Mouse (Mus musculus): Measurements from ENCODE around the gene Acod1.

Acod1 gene

DNA sequence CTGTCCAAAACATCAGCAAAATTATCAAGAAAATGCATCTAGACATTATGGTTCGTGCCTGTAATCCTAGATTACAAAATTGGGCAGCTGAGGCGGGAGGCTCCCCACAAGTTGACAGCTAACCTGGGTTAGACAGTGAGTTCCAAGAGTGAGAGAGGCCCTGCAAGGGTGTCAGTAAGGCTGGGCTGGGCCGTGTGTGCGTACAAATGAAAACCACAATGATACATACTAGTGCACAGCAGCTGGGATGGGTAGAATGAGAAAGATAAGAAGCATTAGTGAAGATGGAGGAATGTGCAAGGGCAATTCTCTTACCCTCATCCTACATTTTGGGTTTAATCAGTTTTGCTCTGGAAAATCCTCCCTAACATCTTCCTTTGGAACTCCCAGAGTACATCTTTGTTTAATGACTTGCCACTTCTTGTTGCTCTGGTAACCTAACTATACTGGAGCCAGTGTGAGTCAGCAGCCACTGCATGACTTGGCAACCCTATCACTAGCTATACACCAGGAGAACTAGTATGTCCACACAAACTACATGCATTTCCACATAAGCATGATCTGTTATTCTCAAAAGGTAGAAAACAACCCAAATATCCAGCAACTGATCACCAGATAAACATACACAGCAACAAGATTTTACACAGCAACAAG lies 40.0 kb downstream of the Acod1 start:
- no peaks in the 10 kb centered on the region for H3K27me3 ChIP-seq (ENCODE audit: control insufficient read depth, insufficient read depth, low read length, poor library complexity, severe bottlenecking)
- DNase-seq (ENCODE audit: low read depth, low spot score) = no peak
- H3K36me3 ChIP-seq (ENCODE audit: control insufficient read depth, insufficient read depth, low read length, poor library complexity, severe bottlenecking) = peaks cover 17% of the 10 kb centered on the region

DNA sequence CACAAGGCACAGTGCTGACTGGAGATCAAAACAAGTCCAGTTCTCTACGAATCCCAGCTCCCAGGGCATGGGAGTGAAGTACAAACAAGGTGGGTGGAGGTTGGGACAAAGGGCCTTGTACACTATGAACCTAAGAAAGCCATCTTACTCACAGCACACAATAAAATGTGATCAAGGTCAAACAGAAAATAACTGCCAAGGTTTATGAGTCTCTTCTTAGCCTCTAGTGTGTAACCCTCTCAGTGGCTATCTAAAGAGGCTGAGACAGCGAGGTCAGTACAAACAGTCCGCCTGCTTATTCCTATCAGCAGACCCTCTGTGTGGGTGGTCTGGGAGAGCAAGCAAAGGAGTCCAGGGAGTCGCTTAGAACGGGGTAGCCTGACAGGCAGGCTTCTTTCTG lies 41.1 kb downstream of the Acod1 start:
- peaks cover 17% of the 10 kb centered on the region for H3K36me3 ChIP-seq (ENCODE audit: control insufficient read depth, insufficient read depth, low read length, poor library complexity, severe bottlenecking)
- no peaks in the 10 kb centered on the region for H3K27me3 ChIP-seq (ENCODE audit: control insufficient read depth, insufficient read depth, low read length, poor library complexity, severe bottlenecking)
- no peak for DNase-seq (ENCODE audit: low read depth, low spot score)

DNA sequence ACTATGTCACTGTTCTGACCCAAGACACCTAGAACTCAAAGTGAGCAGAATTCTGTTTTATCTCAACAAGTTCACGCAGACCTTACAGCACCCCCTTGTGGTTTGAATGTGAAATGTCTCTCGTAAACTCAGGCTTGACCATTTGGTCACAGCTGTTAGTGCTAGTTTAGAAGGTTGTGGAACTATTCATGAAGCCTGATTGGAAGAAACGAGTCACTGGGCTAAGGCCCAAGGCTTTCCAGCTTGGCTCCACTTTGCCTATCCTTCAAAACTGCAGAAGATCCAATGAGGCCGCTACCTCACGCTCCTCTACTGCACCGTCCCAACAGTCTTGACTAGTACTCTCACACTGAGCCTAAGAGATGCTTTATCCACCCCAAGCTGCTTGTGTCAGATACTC lies 41.8 kb downstream of the Acod1 start:
- DNase-seq (ENCODE audit: low read depth, low spot score) = peak; percentile 78
- peaks cover 15% of the 10 kb centered on the region for H3K36me3 ChIP-seq (ENCODE audit: control insufficient read depth, insufficient read depth, low read length, poor library complexity, severe bottlenecking)
- H3K27me3 ChIP-seq (ENCODE audit: control insufficient read depth, insufficient read depth, low read length, poor library complexity, severe bottlenecking) = no peaks in the 10 kb centered on the region

DNA sequence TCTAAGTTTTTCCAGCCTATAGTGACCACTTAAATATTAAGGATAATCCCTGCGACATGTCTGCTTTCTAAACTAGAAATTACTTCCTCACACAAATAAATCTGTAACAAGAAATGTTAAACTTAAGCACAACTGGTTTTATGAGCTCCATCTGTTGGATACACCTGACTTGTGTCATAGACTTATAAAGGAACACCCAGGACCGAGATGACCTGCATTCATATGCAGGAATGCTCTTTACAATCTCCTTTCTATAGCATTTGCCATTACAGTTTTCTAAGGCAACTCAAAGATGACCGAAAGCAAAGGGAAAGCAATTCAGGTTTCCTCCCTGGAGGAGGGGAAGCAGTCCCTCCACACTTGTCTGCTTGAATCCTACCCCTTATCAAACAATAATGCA lies 46.5 kb downstream of the Acod1 start:
- peaks cover 1% of the 10 kb centered on the region; the same call in 1 of the 2 replicates for H3K36me3 ChIP-seq (ENCODE audit: control insufficient read depth, insufficient read depth, low read length, poor library complexity, severe bottlenecking)
- no peaks in the 10 kb centered on the region for H3K27me3 ChIP-seq (ENCODE audit: control insufficient read depth, insufficient read depth, low read length, poor library complexity, severe bottlenecking)
- no peak for DNase-seq (ENCODE audit: low read depth, low spot score)

DNA sequence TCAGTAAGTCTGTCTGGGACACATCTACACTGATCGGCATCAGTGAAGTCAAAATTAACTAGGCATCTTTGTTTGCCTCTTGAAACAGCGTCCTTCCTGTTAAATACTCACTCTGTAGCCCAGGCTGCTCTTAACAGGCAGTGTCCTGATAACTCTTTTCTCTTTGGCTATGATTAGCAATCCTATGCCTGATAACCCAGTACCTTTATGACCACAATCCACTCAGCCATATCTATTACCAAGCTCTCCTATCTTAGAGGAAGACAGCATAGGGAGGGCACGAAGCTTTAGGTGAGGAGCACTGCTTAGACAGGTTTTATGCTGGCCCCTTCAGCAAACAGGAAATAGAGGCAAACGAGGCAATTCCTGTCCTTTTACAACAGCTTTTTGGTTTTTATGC lies 46.9 kb downstream of the Acod1 start:
- Histone ChIP-seq H3K36me3 (ENCODE audit: control insufficient read depth, insufficient read depth, low read length, poor library complexity, severe bottlenecking) (peaks cover 1% of the 10 kb centered on the region; the same call in 1 of the 2 replicates), H3K27me3 (ENCODE audit: control insufficient read depth, insufficient read depth, low read length, poor library complexity, severe bottlenecking) (no peaks in the 10 kb centered on the region)
- no peak for DNase-seq (ENCODE audit: low read depth, low spot score)

DNA sequence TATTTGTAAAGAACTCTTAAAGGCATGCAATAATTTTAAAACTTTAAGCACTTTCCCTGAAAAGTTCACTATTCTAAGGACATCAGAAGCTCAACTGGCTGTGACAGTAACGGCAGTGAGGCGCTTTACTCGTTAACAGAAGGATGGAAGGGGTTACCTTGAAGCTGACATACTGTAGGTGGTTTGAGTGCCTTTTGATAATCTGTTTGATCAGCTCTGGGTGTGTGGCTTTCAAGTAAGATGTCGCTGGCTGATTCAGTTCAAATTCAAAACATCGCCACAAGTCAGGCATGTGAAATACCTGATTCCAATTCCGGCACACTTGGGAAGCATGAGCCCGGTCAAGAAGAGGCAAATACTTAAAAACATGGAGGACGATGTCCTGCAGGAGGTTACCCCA lies 48.3 kb downstream of the Acod1 start:
- no peak for DNase-seq (ENCODE audit: low read depth, low spot score)
- H3K27me3 ChIP-seq (ENCODE audit: control insufficient read depth, insufficient read depth, low read length, poor library complexity, severe bottlenecking) = no peaks in the 10 kb centered on the region
- H3K36me3 ChIP-seq (ENCODE audit: control insufficient read depth, insufficient read depth, low read length, poor library complexity, severe bottlenecking) = peaks cover 1% of the 10 kb centered on the region; the same call in 1 of the 2 replicates

DNA sequence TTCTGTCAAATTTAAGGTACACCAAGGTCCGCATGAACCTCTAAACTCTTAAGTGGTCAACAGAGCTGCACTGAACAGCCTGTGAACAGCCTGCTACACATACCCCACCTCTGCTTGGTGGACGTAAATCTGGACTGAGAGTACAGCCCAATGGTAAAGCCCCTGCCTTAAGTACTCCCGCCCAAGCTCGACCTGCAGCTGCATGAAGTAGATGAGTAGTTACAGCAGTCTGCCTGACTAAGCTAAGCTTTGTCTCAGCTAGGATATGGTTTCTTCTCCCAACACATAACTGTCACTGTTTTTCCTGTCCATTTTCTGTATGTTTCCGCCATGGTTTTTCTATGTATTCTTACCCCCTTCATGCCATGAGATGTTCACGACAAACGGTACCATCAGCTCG lies 49.0 kb downstream of the Acod1 start:
- Histone ChIP-seq H3K36me3 (ENCODE audit: control insufficient read depth, insufficient read depth, low read length, poor library complexity, severe bottlenecking) (peaks cover 1% of the 10 kb centered on the region; the same call in 1 of the 2 replicates), H3K27me3 (ENCODE audit: control insufficient read depth, insufficient read depth, low read length, poor library complexity, severe bottlenecking) (no peaks in the 10 kb centered on the region)
- no peak for DNase-seq (ENCODE audit: low read depth, low spot score)

DNA sequence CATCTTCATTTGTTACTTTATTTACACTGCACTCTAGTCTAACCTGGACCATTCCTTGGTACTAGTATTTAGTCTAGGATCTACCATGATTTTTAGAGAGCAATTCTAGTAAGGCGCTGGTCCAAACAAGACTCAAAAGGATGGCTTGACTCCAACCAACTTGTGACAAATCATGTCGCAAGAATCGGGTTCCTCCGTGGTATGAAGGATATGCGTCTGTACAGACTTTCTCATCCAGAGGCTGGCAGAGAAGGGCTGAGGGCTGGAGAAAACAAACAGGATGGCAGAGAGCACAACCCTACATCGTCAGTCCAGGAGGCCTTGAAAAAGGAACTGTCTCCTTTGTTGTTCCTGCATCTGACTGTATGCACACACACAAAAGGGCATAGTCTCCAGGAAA lies 49.8 kb downstream of the Acod1 start:
- DNase-seq (ENCODE audit: low read depth, low spot score) = no peak
- Histone ChIP-seq H3K27me3 (ENCODE audit: control insufficient read depth, insufficient read depth, low read length, poor library complexity, severe bottlenecking) (no peaks in the 10 kb centered on the region), H3K36me3 (ENCODE audit: control insufficient read depth, insufficient read depth, low read length, poor library complexity, severe bottlenecking) (no peaks in the 10 kb centered on the region)

DNA sequence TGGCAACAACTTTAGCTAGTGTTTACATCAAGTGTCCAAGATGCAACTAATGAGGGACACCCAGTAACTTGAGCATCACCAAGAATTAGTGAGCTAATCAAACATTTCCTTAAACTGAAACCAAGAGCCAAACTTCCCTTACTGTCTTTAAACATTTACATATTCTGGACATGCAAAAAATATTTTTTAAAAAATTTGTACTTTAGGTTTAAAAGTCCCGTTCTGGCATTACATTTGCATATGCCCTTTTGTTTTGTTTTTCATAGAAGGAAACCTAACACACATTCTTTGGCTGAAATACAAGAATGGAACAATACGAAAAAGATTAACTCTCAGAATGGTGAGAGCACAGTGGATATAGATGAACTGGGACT lies 51.4 kb downstream of the Acod1 start:
- DNase-seq (ENCODE audit: low read depth, low spot score) = peak; percentile 24
- no peaks in the 10 kb centered on the region for H3K36me3 ChIP-seq (ENCODE audit: control insufficient read depth, insufficient read depth, low read length, poor library complexity, severe bottlenecking)
- no peaks in the 10 kb centered on the region for H3K27me3 ChIP-seq (ENCODE audit: control insufficient read depth, insufficient read depth, low read length, poor library complexity, severe bottlenecking)

DNA sequence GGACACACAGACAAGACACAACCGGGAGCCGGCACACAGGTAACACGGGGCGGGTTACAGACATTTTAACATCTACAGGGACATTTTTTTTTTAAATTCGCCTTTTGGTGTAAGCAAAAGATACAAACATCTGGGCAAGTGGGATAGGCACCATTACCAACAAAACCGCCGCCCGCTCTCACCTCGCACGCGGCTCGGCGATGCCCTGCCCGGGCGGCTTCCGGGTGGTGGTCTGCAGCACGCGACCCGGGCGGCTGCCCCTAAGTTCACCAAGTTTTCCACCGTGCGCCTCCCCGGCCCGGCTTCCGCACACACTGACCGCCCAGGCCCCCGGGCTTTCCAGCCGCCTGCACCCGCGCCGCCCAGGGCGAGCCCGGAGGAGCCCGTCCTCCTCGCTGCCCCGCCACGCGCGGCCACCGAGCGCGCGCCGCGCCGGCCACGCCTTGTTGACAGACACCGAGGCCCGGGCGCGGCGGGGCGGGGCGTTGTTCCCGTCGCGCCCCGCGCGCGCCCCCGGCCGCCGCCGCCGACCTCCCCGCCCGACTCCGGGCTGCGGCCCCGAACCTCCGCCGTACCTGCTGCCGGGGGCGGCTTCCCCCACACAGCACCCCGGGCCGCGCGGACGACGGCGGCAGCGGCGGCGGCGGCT lies 51.9 kb downstream of the Acod1 start:
- DNase-seq (ENCODE audit: low read depth, low spot score) = peak; percentile 79
- Histone ChIP-seq H3K36me3 (ENCODE audit: control insufficient read depth, insufficient read depth, low read length, poor library complexity, severe bottlenecking) (no peaks in the 10 kb centered on the region), H3K27me3 (ENCODE audit: control insufficient read depth, insufficient read depth, low read length, poor library complexity, severe bottlenecking) (no peaks in the 10 kb centered on the region)

DNA sequence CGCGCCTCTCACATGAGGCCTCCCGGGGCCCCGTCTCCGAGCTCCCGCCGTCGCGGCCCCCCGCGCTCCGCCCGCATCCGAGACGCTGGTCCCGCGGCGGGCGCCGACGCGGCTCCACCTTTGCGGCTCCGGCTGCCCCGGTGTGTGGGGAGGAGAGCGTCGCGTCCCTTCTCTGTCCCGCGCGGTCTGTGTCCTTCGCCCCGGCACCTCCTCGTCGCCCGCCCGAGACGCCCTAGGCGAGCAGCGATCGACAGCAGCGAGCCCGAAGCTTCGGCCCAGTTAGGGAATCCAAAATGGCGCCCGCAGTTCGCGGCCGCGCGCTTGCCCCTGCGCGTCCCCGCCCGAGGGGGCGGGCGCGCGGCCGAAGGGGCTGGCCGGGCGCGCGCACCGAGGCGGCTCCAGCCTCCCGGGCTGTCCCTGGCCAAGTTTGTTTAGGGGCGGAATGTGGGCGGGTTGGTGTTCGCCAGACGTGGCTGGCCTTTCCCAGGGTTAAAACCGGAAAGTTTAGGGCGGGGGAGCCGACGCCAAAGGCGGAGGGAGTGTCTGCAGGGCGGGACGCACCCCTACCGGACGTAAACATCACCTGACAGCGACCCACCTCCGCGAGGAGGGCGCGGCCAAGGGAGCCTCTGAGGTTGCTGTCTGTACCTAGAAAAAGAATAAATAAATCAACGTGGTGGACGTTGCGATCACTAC lies 52.6 kb downstream of the Acod1 start, which contains the start of gene Fbxl3:
TSS of gene Fbxl3 (minus strand) at position 329 of the 696 bp plus-strand sequence.
- Histone ChIP-seq H3K36me3 (ENCODE audit: control insufficient read depth, insufficient read depth, low read length, poor library complexity, severe bottlenecking) (no peaks in the 10 kb centered on the region), H3K27me3 (ENCODE audit: control insufficient read depth, insufficient read depth, low read length, poor library complexity, severe bottlenecking) (no peaks in the 10 kb centered on the region)
- DNase-seq (ENCODE audit: low read depth, low spot score) = peak; percentile 95

DNA sequence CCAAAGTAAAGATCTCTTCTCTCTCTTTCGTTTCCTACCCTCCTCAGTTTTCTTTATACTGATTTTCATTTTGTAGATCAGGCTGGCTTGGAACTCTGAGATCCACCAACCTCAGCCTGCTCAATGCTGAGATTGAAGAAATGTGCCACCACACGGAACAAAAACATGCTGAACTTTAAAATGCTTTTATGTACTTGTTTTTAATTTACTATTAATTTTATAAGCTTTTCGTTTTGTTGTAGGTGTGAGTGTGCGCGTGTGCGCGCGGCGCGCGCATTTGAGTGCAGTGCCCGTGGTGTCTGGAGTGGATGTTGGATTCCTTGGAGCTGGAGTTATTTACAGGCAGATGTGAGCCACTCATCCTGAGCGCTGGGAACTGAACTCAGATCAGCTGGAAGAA lies 53.5 kb downstream of the Acod1 start:
- no peak for DNase-seq (ENCODE audit: low read depth, low spot score)
- Histone ChIP-seq H3K36me3 (ENCODE audit: control insufficient read depth, insufficient read depth, low read length, poor library complexity, severe bottlenecking) (no peaks in the 10 kb centered on the region), H3K27me3 (ENCODE audit: control insufficient read depth, insufficient read depth, low read length, poor library complexity, severe bottlenecking) (no peaks in the 10 kb centered on the region)

DNA sequence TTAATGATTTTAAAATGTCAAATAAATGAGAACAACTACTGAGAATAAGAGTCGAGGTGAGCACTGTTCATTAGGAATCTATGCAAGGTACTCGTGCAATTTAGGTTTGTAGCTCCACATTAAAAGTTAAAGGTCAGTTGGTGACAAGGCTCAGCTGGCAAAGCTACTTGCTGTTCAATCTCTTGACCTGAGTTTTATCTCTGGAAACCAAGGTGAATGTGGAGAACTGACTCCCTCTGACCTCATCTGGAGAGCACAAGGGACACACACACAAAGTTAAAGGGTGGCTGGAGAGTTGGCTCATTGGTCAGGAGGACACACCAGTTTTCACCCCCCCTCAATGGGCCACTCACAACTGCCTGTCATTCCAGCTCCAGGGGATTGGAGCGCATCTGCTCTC lies 54.4 kb downstream of the Acod1 start:
- DNase-seq (ENCODE audit: low read depth, low spot score) = no peak
- Histone ChIP-seq H3K36me3 (ENCODE audit: control insufficient read depth, insufficient read depth, low read length, poor library complexity, severe bottlenecking) (no peaks in the 10 kb centered on the region), H3K27me3 (ENCODE audit: control insufficient read depth, insufficient read depth, low read length, poor library complexity, severe bottlenecking) (no peaks in the 10 kb centered on the region)

DNA sequence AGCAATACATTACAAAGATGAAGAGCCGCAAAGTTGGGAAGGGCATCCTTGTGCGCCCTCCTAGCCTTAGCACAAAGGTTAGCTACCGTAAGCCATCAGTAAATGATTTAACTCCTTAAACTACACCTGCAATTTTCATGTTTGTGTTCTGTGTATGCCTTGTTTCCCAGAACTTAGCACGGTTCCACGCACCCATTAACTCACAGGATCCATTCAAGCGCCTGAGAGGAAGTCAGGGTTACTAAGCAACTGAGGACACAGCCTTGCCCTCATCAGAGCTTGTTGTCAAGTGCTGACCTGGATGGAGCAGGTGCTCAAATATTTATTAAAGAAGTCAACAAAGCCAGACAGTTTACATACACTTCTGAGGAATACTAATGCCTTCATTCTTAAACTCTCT lies 55.5 kb downstream of the Acod1 start:
- Histone ChIP-seq H3K36me3 (ENCODE audit: control insufficient read depth, insufficient read depth, low read length, poor library complexity, severe bottlenecking) (no peaks in the 10 kb centered on the region), H3K27me3 (ENCODE audit: control insufficient read depth, insufficient read depth, low read length, poor library complexity, severe bottlenecking) (no peaks in the 10 kb centered on the region)
- DNase-seq (ENCODE audit: low read depth, low spot score) = no peak

DNA sequence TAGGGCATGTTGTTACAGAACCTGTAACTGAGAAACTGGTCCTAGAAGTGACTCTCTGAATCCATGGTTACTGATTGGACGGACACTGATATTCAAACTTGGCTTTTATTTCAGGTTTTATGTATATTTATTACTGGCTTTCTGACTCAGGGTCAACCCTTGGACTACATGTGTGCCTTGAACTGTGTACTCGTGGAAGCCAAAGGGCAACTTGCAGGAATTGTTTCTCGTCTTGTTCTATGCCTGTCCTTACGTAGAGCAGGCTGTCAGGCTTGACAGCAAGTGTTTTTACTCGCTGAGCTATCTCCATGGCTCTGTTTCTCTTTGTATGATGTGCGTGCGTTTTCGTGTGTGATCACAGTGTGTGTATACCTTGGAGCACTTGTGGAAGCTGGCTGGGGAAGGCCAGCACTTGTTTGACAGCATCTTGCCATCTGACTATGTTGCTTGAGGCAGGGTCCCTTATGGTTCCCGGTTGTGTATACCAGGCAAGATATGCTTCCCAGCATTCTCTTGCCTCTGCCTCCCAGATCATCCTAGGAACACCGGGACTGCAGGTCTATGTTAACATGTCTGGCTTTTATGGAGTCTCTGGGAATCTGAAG lies 56.1 kb downstream of the Acod1 start:
- Histone ChIP-seq H3K36me3 (ENCODE audit: control insufficient read depth, insufficient read depth, low read length, poor library complexity, severe bottlenecking) (no peaks in the 10 kb centered on the region), H3K27me3 (ENCODE audit: control insufficient read depth, insufficient read depth, low read length, poor library complexity, severe bottlenecking) (no peaks in the 10 kb centered on the region)
- DNase-seq (ENCODE audit: low read depth, low spot score) = no peak
